Mouse (Mus musculus): ENCODE data around the gene Wnt7b.

DNA sequence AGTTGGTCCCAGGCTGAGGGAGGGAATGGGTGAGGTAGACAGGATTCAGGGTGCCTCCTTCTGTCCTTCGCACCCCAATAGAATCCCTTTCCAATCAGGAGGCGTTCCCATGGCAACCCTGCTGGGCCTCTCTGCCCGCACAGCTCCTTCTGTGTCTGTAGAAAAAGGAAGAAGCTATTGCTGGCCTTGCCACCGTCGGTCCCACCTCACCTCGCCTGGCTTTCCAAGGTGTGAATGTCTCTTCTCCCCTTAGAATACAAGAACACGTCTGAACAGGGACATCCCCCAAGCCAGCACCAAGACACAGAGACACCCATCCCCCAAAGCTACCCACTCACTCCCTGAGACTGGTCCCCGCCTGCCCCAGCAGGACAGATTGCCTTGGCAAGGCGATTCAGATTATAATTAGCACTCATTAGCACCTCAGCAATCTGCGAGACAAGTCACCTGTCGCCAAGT, 88.1 kb downstream of the Wnt7b start:
- no peak for TF ChIP-seq POLR2A (IDR thresholded peaks at IDR 0.05; ENCODE audit: low read depth, low read length)
- TF ChIP-seq CTCF (IDR thresholded peaks at IDR 0.05; ENCODE audit: borderline replicate concordance, insufficient read depth, low read length), result no peak

Measured in embryonic fibroblast, embryonic 13.5 days (primary cell).